Comparison of ENCODE assay signal across 8 mouse cellular contexts in the genomic region with DNA sequence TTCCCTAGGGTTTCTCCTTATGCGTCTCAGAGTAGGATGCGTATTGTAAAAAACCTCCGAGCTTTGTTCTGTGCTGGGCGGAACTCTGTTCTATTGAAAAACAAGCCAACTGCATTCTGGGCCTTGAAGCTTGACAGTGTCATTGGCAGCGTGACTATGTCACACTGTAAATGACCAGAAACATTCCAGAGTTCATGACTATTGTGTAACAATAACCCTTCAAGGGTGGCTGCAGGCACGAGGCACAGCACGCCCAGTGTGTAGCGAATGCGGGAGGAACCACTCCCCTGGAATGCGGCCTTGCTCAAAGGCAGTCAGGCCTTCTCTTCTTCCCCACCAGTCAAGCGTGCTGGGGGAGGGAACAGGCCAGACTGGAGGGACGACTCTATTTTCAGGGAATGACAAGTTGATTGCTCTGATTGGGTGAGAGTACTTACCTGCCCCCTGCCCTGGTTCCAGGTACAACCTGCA.
A peak's percentile ranks its signal among the peaks of the same experiment; 100 is the strongest.
DNase-seq lines count a peak whose midpoint lies in the region; ATAC-seq lines count a peak whose summit lies in the region.

No protein-coding gene starts in this region.

- H3K9me3 ChIP-seq in forebrain, embryonic 14.5 days (replicated peaks; ENCODE audit: control insufficient read depth, low read length) = no peaks in the 10 kb centered on the region

- WGBS in forebrain, embryonic 14.5 days = 27% methylated on average over 12 of the region's 12 CpGs

- H3K4me3 ChIP-seq in forebrain, embryonic 14.5 days (ENCODE audit: low read depth, low read length) = no peak overlapping the region

- H3K4me2 ChIP-seq in forebrain, embryonic 14.5 days (ENCODE audit: low read length) = no peak overlapping the region

- peak; percentile 34; the same call in 1 of the 2 replicates for ATAC-seq in forebrain, embryonic 14.5 days
- ATAC-seq in inflammation-experienced regulatory T-cells, adult 6 months = no peak

- intact Hi-C loops in left cerebral cortex, postnatal 14 days (cut with DNase I) = no loop called here

- peak; percentile 34 for DNase-seq in ovary, adult 18-20 months (ENCODE audit: low spot score)
- no peak for DNase-seq in ovary, postnatal 10 days (ENCODE audit: low spot score)
- no peak for DNase-seq in forebrain, embryonic 14.5 days (ENCODE audit: low spot score)
- peak; percentile 73 to 94 for DNase-seq in kidney, postnatal 25 days
- DNase-seq in skeletal muscle tissue, adult 2 months (ENCODE audit: low read depth, low spot score) = peak; percentile 25
- no peak for DNase-seq in thymus, postnatal 0 days (ENCODE audit: low spot score)
- DNase-seq in left cerebral cortex, postnatal 14 days (ENCODE audit: low spot score in 2 of 2) = no peak

- H3K27ac ChIP-seq in forebrain, embryonic 14.5 days (ENCODE audit: low read depth, low read length) = no peak overlapping the region

- H3K9ac ChIP-seq in forebrain, embryonic 14.5 days (ENCODE audit: low read length) = no peak overlapping the region

- no peaks in the 10 kb centered on the region for H3K36me3 ChIP-seq in forebrain, embryonic 14.5 days (ENCODE audit: control insufficient read depth, insufficient read depth, low read length)

- no peaks in the 10 kb centered on the region for H3K4me1 ChIP-seq in forebrain, embryonic 14.5 days (ENCODE audit: control insufficient read depth, insufficient read depth, low read length)

- no peaks in the 10 kb centered on the region for H3K27me3 ChIP-seq in forebrain, embryonic 14.5 days (replicated peaks; ENCODE audit: control insufficient read depth, insufficient read depth, low read length)

Comparison
In these comparisons a context has a peak if more than half of its experiments do, and no peak if none do; other contexts are left out.
1. DNase-seq: peak in ovary, adult 18-20 months (single experiment), kidney, postnatal 25 days (2 of 2) and skeletal muscle tissue, adult 2 months (single experiment); none in ovary, postnatal 10 days (single experiment), forebrain, embryonic 14.5 days (single experiment), thymus, postnatal 0 days (single experiment) and left cerebral cortex, postnatal 14 days (0 of 2).